Mouse (Mus musculus) intestine, embryonic 14.5 days (tissue): Measurements from ENCODE around the gene Gng12. TPM values are rescaled to one million over a fixed set of nuclear protein-coding genes. Genes with fewer than 3 reads are reported as not detected.
A peak's percentile ranks its signal among the peaks of the same experiment; 100 is the strongest.
"Not testable (repeated sequence)": the region's sequence is repeated elsewhere in the genome, so short reads cannot be mapped to it uniquely, and the experiment has no call there.

ENCODE experiments used
- ATAC-seq: fragments of 200-750 bp; cut with Nextera tagmentation; replicated peaks from 2 replicates; pipeline ENCODE4 v1.8.0; 2017; ENCODE audit warnings: low read depth, moderate number of reproducible peaks, moderate TSS enrichment, moderate library complexity; ENCODE audit not compliant: low FRiP score, low TSS enrichment
- DNase-seq: peaks from one replicate; pipeline ENCODE4 v3.0.0-alpha.2; 2018; ENCODE audit warnings: low spot score
- H3K27ac ChIP-seq: fragments of 300-500 bp; sonication (generic); 2 replicates; pipeline ENCODE4 v1.5.1; 2014; ENCODE audit warnings: low read depth, mild to moderate bottlenecking, control low read depth
- H3K27me3 ChIP-seq: fragments of 300-500 bp; sonication (generic); replicated peaks from 2 replicates; pipeline ENCODE4 v1.6.1; 2014; ENCODE audit warnings: low read length, control low read depth; ENCODE audit not compliant: control insufficient read depth, insufficient read depth
- H3K36me3 ChIP-seq: fragments of 300-500 bp; sonication (generic); 2 replicates; pipeline ENCODE4 v1.6.1; 2014; ENCODE audit warnings: low read length, control low read depth; ENCODE audit not compliant: control insufficient read depth, insufficient read depth
- H3K4me1 ChIP-seq: fragments of 300-500 bp; sonication (generic); replicated peaks from 2 replicates; pipeline ENCODE4 v1.6.1; 2014; ENCODE audit warnings: low read length, control low read depth, mixed read lengths; ENCODE audit not compliant: control insufficient read depth, insufficient read depth
- H3K4me2 ChIP-seq: fragments of 300-500 bp; sonication (generic); 2 replicates; pipeline ENCODE4 v1.6.1; 2014; ENCODE audit warnings: low read length
- H3K4me3 ChIP-seq: fragments of 300-500 bp; sonication (generic); 2 replicates; pipeline ENCODE4 v1.5.1; 2014; ENCODE audit warnings: low read depth, low read length, control low read depth, mixed read lengths
- H3K9ac ChIP-seq: fragments of 300-500 bp; sonication (generic); 2 replicates; pipeline ENCODE4 v1.6.1; 2014; ENCODE audit warnings: mild to moderate bottlenecking, low read length
- H3K9me3 ChIP-seq: fragments of 300-500 bp; sonication (generic); 2 replicates; pipeline ENCODE4 v1.6.1; 2016; ENCODE audit warnings: low read length, control low read depth; ENCODE audit not compliant: control insufficient read depth
- WGBS: fragments of 180-500 bp; shearing (Covaris S2); extraction: QIAGEN DNeasy Blood & Tissue Kit; methylation state at CpG from one replicate; pipeline ENCODE4 v1.1.7; 2014; 5-methylcytosine and 5-hydroxymethylcytosine counted together
- polyA plus RNA-seq: library from polyadenylated mRNA; unstranded; fragments of >200 nt; fragmentation: Nextera tagmentation; extraction: Ambion mirVana; gene quantifications from 2 replicates; pipeline ENCODE4 v1.2.1, GENCODE M21; 2014

The Gng12 gene
- polyA plus RNA-seq, 1 experiment from 2014 or later: 140 TPM

- H3K9ac ChIP-seq: no peak overlapping the region
- DNase-seq (no peak), ATAC-seq (no peak)
- H3K27ac ChIP-seq: no peak overlapping the region
- no peak overlapping the region for H3K4me3 ChIP-seq
- peaks cover 5% of the 10 kb centered on the region; the same call in 1 of the 2 replicates for H3K36me3 ChIP-seq
- no peaks in the 10 kb centered on the region for H3K9me3 ChIP-seq
- no peaks in the 10 kb centered on the region for H3K4me1 ChIP-seq
- 67% methylated on average over 11 of the region's 11 CpGs for WGBS
- H3K4me2 ChIP-seq: no peak overlapping the region
- no peaks in the 10 kb centered on the region for H3K27me3 ChIP-seq
These were observed 57.8 kb downstream of the Gng12 start for GRCm38 (mm10) chr6:66953951-66954519.

DNA sequence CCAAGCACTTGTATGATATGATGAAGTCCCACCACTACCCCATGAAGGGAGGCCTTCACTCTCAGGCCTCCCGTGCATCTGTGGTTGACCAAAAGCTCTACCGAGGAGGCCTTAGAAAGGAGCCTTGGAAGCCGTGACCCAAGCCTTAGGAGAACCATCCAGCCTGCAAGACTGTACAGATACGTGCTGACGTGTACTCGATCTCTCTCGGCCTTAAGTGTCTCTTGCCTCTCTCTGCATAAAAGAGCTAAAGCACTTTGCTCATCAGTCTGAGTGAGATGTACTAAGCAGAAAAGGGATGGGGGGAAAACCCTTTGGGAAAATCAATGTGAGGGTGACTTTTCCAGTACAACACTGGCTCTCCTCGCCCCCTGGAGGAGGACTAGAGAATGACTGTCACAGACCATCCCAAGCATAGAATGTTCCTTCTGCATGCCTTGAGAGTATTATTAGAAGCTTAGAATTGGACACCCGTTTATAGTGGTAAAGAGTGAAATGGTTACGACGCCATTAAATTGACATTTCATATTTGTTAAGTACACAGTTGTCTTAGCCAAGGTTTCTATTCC is 59.0 kb downstream of the Gng12 start:
- Histone ChIP-seq H3K4me2 (no peak overlapping the region), H3K36me3 (no peaks in the 10 kb centered on the region), H3K27me3 (no peaks in the 10 kb centered on the region), H3K27ac (no peak overlapping the region), H3K9me3 (no peaks in the 10 kb centered on the region), H3K4me3 (no peak overlapping the region), H3K9ac (no peak overlapping the region), H3K4me1 (no peaks in the 10 kb centered on the region)
- no peak for ATAC-seq
- DNase-seq: no peak
- 84% methylated on average over 11 of the region's 11 CpGs for WGBS

- no peaks in the 10 kb centered on the region for H3K27me3 ChIP-seq
- WGBS: 83% methylated on average over 5 of the region's 5 CpGs
These were observed 62.5 kb downstream of the Gng12 start for GRCm38 (mm10) chr6:66958466-66959235.

DNA sequence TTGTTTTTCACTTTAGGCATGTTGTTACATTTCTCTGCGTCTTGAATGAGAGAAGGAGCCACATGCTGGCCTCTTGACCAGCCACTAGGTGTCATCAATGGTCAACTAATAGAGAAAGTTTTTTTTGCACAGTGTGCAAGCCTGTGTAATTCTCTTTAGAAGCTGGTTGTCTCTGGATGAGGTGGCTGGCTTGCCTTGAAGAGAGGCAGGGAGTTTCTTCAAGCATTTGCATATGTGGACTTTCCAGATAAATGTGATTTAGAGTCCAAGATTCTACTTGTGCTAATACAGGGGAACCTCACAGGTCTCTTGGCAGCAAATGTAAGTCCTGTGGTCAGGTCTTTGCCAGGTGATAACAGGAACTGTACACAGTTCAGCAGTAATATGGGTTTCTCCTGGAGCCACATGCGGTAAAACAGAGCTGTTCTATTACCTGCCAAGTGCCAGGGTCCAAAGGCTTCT is 66.4 kb downstream of the Gng12 start:
- no peak overlapping the region for H3K9ac ChIP-seq
- H3K9me3 ChIP-seq: no peaks in the 10 kb centered on the region
- no peaks in the 10 kb centered on the region for H3K27me3 ChIP-seq
- ATAC-seq (peak; percentile 79; the same call in 1 of the 2 replicates), DNase-seq (no peak)
- H3K4me2 ChIP-seq: no peak overlapping the region
- 34% methylated on average over 2 of the region's 2 CpGs for WGBS
- H3K4me1 ChIP-seq: peaks cover 20% of the 10 kb centered on the region
- no peak overlapping the region for H3K27ac ChIP-seq
- H3K36me3 ChIP-seq: no peaks in the 10 kb centered on the region
- H3K4me3 ChIP-seq: no peak overlapping the region

More at GRCm38 (mm10) chr6:66958466-66959235, 62.5 kb downstream of the Gng12 start:
- Histone ChIP-seq H3K27ac (no peak overlapping the region), H3K4me3 (no peak overlapping the region), H3K9ac (no peak overlapping the region), H3K36me3 (no peaks in the 10 kb centered on the region), H3K4me1 (no peaks in the 10 kb centered on the region), H3K9me3 (no peaks in the 10 kb centered on the region), H3K4me2 (no peak overlapping the region)
- ATAC-seq (no peak), DNase-seq (no peak)

DNA sequence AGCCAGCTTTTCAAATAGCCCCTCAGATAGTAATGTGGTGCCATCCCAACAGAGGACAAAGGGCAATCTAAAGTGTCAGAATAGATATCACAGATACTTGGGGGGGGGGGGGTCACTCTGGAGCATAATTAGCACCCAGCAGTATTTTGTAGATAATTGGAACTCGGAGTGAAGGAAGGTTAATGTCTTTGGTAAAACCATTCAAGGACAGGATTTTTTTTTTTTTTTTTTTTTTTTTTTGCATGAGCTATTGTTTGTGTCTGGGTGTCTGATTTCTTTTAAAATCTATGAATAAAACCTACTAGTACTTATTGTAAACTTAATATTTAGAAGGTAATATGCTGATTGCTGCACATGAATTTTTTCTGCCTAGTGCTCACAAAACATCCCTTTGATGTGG is 66.9 kb downstream of the Gng12 start:
- Histone ChIP-seq H3K27ac (no peak overlapping the region), H3K9ac (no peak overlapping the region), H3K4me1 (peaks cover 23% of the 10 kb centered on the region), H3K36me3 (no peaks in the 10 kb centered on the region), H3K9me3 (no peaks in the 10 kb centered on the region), H3K4me3 (no peak overlapping the region), H3K27me3 (no peaks in the 10 kb centered on the region), H3K4me2 (no peak overlapping the region)
- 77% methylated on average over 1 of the region's 1 CpGs for WGBS
- ATAC-seq (no peak), DNase-seq (no peak)

DNA sequence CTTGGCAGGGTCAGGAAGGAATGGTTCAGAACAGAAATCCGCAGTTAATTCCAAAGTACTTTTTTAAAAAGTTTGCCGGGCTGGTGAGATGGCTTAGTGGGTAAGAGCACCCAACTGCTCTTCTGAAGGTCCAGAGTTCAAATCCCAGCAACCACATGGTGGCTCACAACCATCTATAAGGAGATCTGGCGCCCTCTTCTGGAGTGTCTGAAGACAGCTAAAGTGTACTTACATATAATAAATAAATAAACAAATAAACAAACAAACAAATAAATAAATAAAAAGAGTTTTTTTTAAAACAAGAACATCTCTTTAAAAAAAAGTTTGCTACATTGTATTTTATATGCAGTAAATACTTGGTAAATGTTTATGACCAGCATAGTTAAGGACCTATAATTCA is 67.5 kb downstream of the Gng12 start:
- H3K9ac ChIP-seq, H3K9me3 ChIP-seq, H3K27ac ChIP-seq, ATAC-seq, H3K36me3 ChIP-seq, DNase-seq, H3K4me3 ChIP-seq, H3K4me2 ChIP-seq, H3K27me3 ChIP-seq: not testable (repeated sequence)
- 83% methylated on average over 3 of the region's 3 CpGs for WGBS
- H3K4me1 ChIP-seq: peaks cover 26% of the 10 kb centered on the region

- H3K4me2 ChIP-seq: no peak overlapping the region
- ATAC-seq: no peak; the same call in 1 of the 2 replicates
- no peak overlapping the region for H3K4me3 ChIP-seq
- no peak for DNase-seq
- no peaks in the 10 kb centered on the region for H3K36me3 ChIP-seq
- no peaks in the 10 kb centered on the region for H3K9me3 ChIP-seq
- no peak overlapping the region for H3K27ac ChIP-seq
- WGBS: 69% methylated on average over 4 of the region's 4 CpGs
- H3K9ac ChIP-seq: no peak overlapping the region
- H3K4me1 ChIP-seq: peaks cover 26% of the 10 kb centered on the region
- no peaks in the 10 kb centered on the region for H3K27me3 ChIP-seq
These were observed 68.0 kb downstream of the Gng12 start for GRCm38 (mm10) chr6:66964222-66964621.

- peaks cover 26% of the 10 kb centered on the region for H3K4me1 ChIP-seq
- H3K9me3 ChIP-seq: no peaks in the 10 kb centered on the region
- no peak overlapping the region for H3K4me2 ChIP-seq
- H3K36me3 ChIP-seq: no peaks in the 10 kb centered on the region
- no peak for DNase-seq
- WGBS: 67% methylated on average over 4 of the region's 4 CpGs
- H3K27ac ChIP-seq: no peak overlapping the region
- no peak overlapping the region for H3K4me3 ChIP-seq
- no peak overlapping the region for H3K9ac ChIP-seq
- no peak for ATAC-seq
- no peaks in the 10 kb centered on the region for H3K27me3 ChIP-seq
These were observed 69.0 kb downstream of the Gng12 start for GRCm38 (mm10) chr6:66965203-66965602.
